Mouse (Mus musculus): Measurements from ENCODE around the gene Usp35.
A peak's percentile ranks its signal among the peaks of the same experiment; 100 is the strongest.

The Usp35 gene

GRCm38 (mm10) chr7:97331726-97332666, at the start of gene Usp35, which contains the start of gene Kctd21:
Gene Usp35, minus strand, starts transcription at chr7:97332020.
Gene Kctd21, plus strand, starts transcription at chr7:97332327.
- DNase-seq (ENCODE audit: low spot score): peak; percentile 85

GRCm38 (mm10) chr7:97380500-97381123, 48.8 kb upstream of the Usp35 start:
- no peak for DNase-seq (ENCODE audit: low spot score)

- no peak for DNase-seq (ENCODE audit: low spot score)
Observed at GRCm38 (mm10) chr7:97379304-97379703, 47.5 kb upstream of the Usp35 start.

GRCm38 (mm10) chr7:97375906-97376305, 44.1 kb upstream of the Usp35 start:
- DNase-seq (ENCODE audit: low spot score): no peak

GRCm38 (mm10) chr7:97375101-97375500, 43.3 kb upstream of the Usp35 start:
- DNase-seq (ENCODE audit: low spot score): no peak

GRCm38 (mm10) chr7:97365887-97366286, 34.1 kb upstream of the Usp35 start:
- no peak for DNase-seq (ENCODE audit: low spot score)

GRCm38 (mm10) chr7:97361467-97361866, 29.6 kb upstream of the Usp35 start:
- no peak for DNase-seq (ENCODE audit: low spot score)

- no peak for DNase-seq (ENCODE audit: low spot score)
Observed at GRCm38 (mm10) chr7:97360955-97361354, 29.1 kb upstream of the Usp35 start.

GRCm38 (mm10) chr7:97360166-97360565, 28.3 kb upstream of the Usp35 start:
- DNase-seq (ENCODE audit: low spot score): no peak

- DNase-seq (ENCODE audit: low spot score): no peak
Observed at GRCm38 (mm10) chr7:97358347-97358746, 26.5 kb upstream of the Usp35 start.

GRCm38 (mm10) chr7:97357840-97358239, 26.0 kb upstream of the Usp35 start:
- no peak for DNase-seq (ENCODE audit: low spot score)

- DNase-seq (ENCODE audit: low spot score): peak; percentile 34
Observed at GRCm38 (mm10) chr7:97356875-97357276, 25.1 kb upstream of the Usp35 start.

GRCm38 (mm10) chr7:97356253-97356652, 24.4 kb upstream of the Usp35 start:
- no peak for DNase-seq (ENCODE audit: low spot score)

- DNase-seq (ENCODE audit: low spot score): no peak
Observed at GRCm38 (mm10) chr7:97355068-97355841, 23.4 kb upstream of the Usp35 start.

- no peak for DNase-seq (ENCODE audit: low spot score)
Observed at GRCm38 (mm10) chr7:97353356-97353755, 21.5 kb upstream of the Usp35 start.

- no peak for DNase-seq (ENCODE audit: low spot score)
Observed at GRCm38 (mm10) chr7:97351792-97352513, 20.1 kb upstream of the Usp35 start.

- no peak for DNase-seq (ENCODE audit: low spot score)
Observed at GRCm38 (mm10) chr7:97350891-97351290, 19.1 kb upstream of the Usp35 start.

- DNase-seq (ENCODE audit: low spot score): no peak
Observed at GRCm38 (mm10) chr7:97349438-97349837, 17.6 kb upstream of the Usp35 start.

- no peak for DNase-seq (ENCODE audit: low spot score)
Observed at GRCm38 (mm10) chr7:97348836-97349235, 17.0 kb upstream of the Usp35 start.

GRCm38 (mm10) chr7:97348318-97348717, 16.5 kb upstream of the Usp35 start:
- DNase-seq (ENCODE audit: low spot score): no peak

- DNase-seq (ENCODE audit: low spot score): no peak
Observed at GRCm38 (mm10) chr7:97347464-97347863, 15.6 kb upstream of the Usp35 start.

- DNase-seq (ENCODE audit: low spot score): no peak
Observed at GRCm38 (mm10) chr7:97346822-97347166, 15.0 kb upstream of the Usp35 start.
